Mouse (Mus musculus) regulatory T cell (primary cell): ENCODE measurements around the gene Olfr66.

Experiments used
- in situ Hi-C: fragments of 300-600 bp; cut with MboI, MseI; formaldehyde crosslinking; loops from one replicate; pipeline ENCODE4 v1.15.1; 2025; ENCODE audit warnings: high pct_unique_total_duplicates

Gene Olfr66

DNA sequence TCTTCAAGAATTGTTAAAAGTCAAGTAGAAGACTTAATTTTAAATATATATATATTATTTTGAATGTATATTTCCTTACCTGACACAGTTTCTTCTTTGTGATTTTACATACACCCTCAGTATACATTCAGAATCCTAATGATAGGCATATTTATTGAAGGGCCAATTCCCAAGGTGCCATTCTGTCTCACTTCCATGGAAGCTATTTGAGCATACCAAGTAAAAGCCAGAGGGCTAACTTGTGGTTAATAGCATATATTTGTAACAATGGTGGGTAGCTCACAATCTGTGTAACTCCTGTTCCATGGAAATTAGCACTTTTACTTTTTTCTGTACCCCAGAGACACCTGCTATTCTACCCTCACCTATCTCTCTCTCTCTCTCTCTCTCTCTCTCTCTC is at the start of gene Olfr66:
Olfr66 (minus strand) TSS at position 101 of the 400 bp plus-strand sequence.
- in situ Hi-C loops: no loop called here

DNA sequence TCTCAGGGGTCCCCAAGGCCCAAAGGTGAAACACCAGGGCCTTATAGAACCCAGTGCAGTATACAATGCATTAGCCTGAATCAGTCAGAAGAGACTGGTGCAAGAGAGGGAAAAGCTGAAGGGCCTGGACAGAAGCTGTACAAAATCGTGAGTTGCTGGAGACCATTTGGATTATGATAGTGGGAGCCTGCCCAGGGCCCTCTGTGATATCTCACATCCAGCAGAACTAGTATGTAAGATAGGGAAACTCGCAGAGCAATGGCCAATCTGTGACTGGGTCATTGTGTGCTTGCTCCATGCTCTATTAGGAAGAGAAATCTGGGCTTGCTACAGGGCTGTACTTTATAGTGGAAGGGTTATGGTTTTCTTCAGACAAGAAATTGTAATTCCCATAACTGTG is 48.2 kb upstream of the Olfr66 start, which contains the start of gene Olfr632:
Olfr632 (plus strand) TSS at position 84 of the 400 bp plus-strand sequence.
- in situ Hi-C loops: loop anchor here (10.0 kb wide), 1 partner anchor 1149 kb away; no protein-coding TSS in a partner anchor

DNA sequence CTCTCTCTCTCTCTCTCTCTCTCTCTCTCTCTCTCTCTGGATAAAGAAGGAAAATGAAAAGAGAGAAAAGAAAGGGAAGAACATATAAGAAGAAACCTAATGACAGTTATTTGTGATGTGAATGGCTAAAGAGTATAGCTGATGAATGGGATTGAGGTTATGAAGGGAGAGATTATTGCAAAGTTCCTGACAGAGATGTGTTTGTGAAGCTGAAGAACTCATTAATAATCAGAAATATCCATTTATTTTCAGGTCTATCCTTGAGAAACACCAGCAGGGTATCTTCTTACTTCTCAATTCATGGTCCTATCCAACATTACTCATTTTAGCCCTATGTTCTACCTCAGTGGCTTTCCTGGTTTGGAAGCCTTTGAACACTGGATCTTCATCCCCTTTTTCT is 42.5 kb upstream of the Olfr66 start, which contains the start of gene Olfr631:
Olfr631 (plus strand) TSS at position 301 of the 400 bp plus-strand sequence.
- in situ Hi-C loops: no loop called here

DNA sequence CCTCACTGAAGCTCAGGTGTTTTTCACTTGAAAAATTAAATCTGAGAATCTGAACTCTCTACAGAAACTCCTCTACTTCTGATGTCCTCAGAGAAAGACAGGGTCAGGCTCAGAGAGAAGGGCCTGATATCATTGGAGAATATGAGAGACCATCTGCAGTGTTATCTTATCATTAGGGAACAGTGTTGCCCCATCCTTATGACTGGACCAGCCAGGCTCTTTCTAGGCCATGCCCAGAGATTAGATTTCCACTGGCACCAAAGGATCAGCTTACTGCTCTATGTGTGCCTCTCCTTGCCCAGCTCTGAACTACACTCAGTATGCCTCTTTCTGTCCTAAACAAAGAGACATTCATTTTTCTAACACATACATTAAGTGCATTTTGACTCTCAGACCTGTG is 29.3 kb upstream of the Olfr66 start:
- in situ Hi-C loops: no loop called here

DNA sequence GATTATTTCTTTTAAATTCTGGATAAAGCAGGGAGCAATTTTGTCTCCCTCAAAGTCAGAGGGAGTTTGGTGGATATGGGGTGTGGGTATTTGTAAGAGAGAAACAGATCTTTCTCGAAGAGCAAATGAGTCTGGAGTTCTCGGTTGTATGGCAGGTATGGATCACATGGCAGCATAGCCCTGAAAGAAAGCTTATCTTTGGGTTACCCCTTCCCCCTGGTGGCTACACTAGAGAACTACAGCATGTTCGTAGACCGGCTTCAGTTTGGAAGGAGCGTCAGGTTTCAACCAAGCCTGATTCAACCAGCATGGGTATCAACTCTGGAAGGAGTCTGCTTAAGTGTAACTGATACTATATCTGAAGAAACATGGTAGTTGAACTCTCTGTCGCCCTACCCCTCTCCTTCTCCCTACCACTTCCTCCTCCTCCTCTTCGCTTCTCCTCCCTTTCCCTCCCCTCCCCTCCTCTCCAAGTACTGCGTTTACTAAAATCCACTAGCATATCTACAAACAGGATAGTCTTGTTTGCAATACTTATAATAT is 27.0 kb upstream of the Olfr66 start:
- in situ Hi-C loops: no loop called here

DNA sequence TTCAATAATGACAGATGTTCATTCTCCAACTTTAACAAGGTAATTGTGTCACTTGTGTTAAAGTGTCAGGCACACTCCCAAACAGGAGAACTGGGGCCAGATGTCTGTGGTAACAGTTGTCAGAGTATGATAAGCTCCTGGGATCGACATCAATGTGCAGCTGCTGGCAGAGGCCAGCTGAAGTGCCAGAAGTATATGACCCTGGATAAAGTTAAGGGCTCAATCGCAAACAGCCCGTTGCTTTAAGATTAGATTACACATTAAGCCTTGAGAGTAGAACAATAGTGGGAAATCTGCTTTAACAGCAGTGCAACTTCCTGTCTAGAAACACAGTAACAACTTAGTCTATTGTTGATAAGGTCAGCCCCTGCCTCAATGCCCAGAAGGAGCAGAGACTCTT is 24.0 kb upstream of the Olfr66 start:
- in situ Hi-C loops: no loop called here

DNA sequence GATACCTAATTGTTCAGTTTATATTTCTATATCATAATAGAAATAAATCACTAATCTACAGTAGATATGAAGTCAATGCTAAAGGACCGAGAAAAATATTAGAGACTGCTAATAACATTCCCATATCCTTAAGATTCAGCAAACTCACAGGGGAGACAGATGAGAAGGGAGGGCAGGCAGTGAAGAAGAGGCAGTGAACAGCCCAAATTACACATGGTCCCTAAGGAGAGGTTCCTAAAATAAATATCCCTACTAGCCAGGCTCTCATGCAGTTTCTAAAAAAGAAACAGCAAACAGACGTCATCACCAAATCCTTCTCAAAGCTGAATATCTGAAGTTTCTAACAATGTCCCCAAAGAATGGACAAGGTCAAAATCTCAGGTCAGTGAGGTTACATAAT is 17.1 kb upstream of the Olfr66 start, which contains the start of gene Olfr65:
Olfr65 (plus strand) TSS at position 301 of the 400 bp plus-strand sequence.
- in situ Hi-C loops: loop anchor here (10.0 kb wide), 1 partner anchor 1412 kb away; the partner anchor contains the start of gene Olfr689

DNA sequence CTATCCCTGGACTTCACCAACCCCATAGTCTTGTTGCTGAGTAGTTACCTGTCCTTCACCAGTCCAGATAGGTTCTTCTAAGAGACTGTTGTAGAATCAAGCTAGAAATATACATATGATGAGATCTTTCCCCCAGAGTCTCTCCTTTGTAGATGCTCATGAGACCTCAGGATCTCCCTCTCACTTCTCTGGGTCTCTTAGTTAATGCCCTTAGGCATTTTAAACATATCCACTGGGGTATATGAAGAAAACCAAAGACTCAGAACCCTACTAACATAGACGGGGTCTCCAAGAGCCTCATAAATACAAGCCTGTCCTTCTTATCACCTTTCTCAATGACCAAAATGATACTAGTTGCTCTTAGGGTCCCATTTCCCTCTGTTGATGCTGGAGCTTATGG is 8.3 kb upstream of the Olfr66 start, which contains the start of gene Olfr64:
Olfr64 (minus strand) TSS at position 101 of the 400 bp plus-strand sequence.
- in situ Hi-C loops: no loop called here

DNA sequence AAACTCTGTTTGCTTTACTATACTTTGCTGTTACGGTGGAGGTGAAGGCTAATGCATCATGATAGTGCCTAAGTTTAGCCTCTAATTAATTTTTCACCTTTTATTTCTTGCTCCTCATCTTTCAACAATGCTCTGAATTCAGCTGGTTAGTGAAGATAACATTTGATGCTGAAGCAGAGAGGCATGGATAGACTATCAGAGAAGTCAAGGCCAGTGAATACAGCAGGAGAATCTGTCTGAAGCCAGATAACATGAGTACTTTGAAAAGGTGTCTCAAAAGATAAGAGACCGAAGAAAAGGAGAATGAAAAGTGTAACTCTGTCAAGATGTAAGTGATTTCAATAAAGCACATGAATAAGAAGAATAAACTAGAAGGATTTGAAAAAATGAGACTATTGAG is 9.0 kb downstream of the Olfr66 start:
- in situ Hi-C loops: no loop called here

DNA sequence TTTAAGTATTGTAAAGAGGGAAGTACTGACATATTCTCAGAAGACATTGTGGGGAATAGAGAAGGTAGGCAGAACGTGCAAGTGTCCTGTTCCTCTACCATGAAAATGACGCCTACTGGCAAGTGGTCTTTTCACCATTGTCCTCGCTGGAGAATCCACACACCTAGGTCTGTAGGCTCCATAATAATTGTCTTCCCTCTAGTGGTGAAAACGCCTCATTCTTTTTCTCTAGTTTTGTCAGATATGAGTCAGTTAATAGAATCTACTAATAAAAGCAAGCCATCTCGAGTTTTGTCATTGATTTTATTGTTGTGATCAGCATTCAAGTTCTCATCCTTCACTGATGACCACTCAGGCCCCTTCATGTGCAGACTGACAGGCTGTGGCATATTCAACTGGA is 11.6 kb downstream of the Olfr66 start:
- in situ Hi-C loops: no loop called here

DNA sequence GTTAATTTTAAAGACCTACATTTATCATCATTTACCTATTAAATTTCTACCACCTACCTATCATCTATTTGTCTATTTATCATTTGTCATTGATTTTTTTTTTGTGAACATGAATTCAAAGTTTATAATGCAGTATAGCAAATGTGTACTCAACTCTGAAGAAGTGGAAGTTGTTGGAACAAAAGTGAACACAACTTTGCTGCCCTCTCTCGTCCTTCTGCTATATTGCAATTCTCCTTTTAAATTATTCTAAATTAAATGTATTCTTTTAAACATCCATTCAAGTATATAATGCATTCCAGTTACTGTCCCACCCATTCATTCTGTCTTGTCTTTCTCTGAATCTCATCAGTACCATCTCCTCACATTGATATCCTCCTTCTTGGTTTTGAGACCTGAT is 13.0 kb downstream of the Olfr66 start:
- in situ Hi-C loops: no loop called here

DNA sequence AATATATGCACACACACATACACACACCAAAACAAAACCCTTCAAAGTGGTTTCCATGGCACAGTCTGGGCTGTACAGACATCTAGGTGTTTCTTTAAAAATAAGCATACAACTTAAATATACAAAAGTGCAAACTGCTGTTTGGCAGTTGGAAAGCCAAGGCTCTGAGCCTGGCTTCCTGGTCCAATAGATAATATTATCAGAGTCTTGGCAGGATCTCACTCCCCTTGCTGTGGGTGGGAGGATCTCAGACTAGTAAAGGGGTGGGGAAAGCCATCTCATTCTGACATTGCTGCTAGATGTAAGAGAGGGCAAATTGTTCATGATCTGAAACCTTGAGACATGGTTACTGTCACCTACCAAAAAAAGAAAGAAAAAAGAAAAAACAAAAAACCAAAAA is 15.4 kb downstream of the Olfr66 start:
- in situ Hi-C loops: no loop called here

DNA sequence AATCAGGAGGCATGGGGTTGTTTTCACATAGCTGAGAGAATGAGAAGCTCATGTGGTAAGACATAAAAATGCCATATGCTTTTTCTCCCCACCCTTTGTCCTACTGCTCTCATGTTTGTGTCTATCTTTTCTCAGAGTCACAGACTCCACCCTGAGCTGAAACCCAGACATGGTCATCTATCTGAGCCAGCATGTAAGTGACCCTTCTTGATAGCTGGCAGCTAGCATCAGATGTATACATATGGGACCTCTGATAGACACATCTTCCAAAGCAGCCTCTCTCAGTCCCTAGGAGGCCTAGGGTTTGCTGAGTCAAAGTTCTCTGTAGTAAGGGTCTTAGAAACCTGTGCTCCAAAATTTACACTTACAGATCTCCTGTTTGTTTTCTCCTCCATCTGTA is 20.3 kb downstream of the Olfr66 start:
- in situ Hi-C loops: no loop called here

DNA sequence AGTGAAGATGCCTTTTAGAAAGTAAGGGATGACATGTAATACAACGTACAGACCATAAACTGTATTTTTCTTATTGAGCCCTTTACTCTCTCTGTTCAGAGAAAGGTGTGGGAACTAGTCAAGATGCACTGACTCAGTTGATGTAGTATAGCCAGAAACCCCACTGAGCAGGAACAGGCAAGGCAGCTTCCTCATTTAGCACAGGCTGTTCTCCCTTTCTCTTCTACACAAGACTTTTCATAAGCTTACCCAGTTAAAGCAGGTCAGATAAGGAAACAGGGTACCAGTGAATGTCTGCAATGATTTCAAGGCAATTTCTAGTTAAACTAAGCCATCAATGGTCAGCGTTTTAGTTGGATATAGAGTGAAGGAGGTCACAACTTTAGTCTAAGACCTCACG is 24.5 kb downstream of the Olfr66 start:
- in situ Hi-C loops: no loop called here

DNA sequence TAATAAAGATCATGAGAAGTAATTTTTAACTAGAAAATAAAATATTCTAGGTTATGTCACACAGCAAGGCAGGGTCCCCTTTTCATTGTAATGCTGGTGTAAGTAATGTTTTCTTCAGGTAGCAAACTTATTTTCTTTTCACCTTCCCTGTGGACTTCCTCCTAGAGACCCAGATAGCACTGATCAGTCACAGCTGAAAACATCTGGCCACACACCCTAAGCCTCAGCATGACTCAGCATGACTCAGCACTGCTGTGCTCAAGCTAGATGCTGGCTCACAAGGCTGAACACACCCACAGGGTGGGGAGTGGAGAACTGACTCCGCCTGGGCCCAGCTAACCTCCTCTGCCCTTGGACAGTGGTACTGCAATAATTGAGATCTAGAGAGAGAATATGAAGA is 25.2 kb downstream of the Olfr66 start:
- in situ Hi-C loops: no loop called here

DNA sequence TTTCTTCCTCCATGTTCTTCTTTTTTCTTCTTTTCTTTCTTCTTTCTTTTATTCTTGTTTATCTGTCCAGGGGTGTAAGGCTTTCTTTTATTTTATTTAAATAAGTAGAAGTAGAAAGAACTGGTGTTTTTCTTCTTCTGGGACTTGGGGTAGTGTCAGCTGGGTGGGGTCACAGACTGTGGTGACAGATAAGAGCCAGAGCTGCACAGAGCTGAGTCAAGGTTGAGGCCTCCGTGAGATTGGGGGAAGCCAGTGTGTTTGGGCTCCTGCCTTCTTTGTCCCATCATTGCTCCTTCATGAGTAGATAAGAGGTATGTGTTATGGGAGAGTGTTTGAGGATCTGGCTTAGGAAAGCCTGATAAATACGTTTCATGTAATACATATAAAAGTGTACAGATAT is 27.0 kb downstream of the Olfr66 start:
- in situ Hi-C loops: no loop called here

DNA sequence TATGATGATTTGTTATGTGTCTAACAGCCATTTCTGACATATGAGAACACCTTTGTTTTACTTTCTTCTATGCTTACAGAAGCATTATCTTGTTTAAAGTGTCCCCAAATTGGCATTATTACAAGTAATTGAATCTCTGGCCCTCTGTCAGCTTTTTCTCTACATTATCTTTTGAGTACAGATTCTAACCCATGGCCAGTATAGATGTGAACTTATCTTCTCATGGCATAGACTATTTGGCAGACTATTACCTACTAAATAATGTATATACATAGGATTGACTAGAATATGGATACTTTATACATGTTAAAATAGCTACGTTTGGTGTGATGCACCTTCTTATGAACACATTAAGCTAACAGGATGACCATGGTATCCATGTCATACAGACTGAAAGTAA is 31.4 kb downstream of the Olfr66 start:
- in situ Hi-C loops: no loop called here

DNA sequence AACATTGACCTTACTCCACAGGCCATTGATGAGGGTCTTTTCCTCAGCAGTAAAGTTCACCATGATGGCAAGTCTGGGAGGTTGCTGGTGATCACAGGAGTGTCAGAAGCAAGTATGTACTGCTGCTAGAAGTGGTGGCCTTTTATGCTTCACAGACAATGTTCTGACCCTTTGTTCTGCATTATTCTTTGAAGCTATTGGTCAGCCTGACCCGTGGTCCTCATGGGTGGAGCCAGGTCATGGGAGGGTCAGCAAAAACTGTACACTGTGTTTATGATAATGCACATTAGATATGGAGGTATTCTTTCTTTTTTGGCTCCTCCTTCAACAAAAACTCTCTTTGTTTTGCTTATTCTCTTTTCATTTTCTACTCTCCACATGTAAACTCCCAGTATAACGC is 33.0 kb downstream of the Olfr66 start, which contains the start of gene Hbb-y:
Hbb-y (minus strand) TSS at position 127 of the 400 bp plus-strand sequence.
- in situ Hi-C loops: no loop called here

DNA sequence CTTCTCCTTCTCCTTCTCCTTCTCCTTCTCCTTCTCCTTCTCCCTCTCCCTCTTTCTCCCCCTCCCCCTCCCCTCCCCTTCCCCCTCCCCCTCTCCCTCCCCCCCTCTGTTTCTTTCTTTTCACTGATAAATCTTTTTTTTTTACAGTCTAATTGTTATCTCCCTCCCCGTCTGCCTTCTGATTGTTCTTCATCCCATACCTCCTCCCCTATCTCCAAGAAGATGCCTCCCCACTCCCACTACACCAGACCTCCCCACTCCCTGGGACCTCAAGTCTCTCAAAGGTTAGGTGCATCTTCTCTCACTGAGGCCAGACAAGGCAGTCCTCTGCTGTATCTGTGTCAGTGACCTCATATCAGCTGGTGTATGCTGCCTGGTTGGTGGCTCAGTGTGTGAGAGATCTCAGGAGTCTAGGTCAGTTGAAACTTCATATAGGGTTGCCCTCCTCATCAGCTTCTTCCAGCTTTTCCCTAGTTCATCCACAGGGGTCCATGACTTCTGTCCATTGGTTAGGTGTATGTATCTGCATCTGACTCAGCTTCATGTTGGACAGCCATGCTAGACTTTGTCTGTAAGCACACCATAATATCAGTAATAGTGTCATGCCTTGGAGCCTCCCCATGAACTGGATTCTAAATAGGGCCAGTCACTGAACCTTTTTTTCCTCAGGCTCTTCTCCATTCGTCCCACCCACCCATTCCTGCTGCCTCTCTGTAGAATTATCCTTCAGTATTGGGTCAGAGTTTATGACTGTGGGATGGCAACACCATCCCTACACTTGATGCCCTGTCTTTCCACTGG is 41.3 kb downstream of the Olfr66 start:
- in situ Hi-C loops: no loop called here

DNA sequence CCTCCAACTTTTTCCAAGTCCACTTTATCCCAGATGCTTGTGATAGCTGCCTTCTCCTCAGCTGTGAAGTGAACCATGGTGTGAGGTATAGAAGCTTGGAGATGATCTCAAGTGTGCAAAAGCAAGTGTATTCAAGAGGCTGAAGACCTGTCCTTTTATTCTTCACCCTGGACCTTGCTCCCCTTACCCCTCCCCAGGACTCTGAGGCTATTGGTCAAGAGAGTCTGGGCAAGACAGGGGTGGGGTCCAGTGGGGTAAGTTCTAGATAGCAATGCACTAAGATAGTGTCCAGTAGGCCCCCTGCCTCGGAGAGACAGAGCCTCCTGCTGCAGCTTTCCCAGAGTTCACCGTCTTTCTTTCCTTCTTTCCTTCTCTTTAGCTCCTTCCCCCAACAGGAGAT is 43.0 kb downstream of the Olfr66 start, which contains the start of gene Hbb-bh1:
Hbb-bh1 (minus strand) TSS at position 131 of the 400 bp plus-strand sequence.
- in situ Hi-C loops: no loop called here

DNA sequence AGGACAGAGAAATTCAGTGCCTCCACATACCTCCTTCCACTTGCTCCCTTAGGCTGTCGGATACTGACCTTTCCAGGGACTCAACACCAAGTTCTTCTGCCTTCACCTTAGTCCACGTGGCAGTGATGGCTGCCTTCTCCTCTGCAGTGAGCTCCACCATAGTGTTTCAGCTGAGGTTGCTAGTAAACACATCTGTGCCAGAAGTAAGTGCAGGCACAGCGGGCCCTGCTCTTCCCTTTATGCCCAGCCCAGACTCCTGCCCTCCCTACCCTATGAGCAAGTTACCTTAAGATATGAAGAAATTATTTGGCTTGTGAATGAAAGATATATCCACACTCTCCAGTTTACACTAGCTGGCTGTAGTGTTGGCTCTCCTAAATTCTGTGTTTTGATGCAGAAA is 45.8 kb downstream of the Olfr66 start, which contains the start of gene Hbb-bh2:
Hbb-bh2 (minus strand) TSS at position 253 of the 400 bp plus-strand sequence.
- in situ Hi-C loops: no loop called here
